Mouse (Mus musculus) E14TG2a.4 (cell line): ENCODE data around the gene Magi1.

Experiments
- CTCF ChIP-seq: conservative IDR thresholded peaks from 2 replicates; pipeline ENCODE4 v1.5.1; 2014; ENCODE audit warnings: low read length
- NANOG ChIP-seq: IDR thresholded peaks from 2 replicates; pipeline ENCODE4 v1.6.1; 2014; ENCODE audit warnings: borderline replicate concordance, low read length, mixed read lengths
- POU5F1 ChIP-seq: IDR thresholded peaks from 2 replicates; pipeline ENCODE4 v1.6.1; 2014; ENCODE audit warnings: low read length, borderline replicate concordance

DNA sequence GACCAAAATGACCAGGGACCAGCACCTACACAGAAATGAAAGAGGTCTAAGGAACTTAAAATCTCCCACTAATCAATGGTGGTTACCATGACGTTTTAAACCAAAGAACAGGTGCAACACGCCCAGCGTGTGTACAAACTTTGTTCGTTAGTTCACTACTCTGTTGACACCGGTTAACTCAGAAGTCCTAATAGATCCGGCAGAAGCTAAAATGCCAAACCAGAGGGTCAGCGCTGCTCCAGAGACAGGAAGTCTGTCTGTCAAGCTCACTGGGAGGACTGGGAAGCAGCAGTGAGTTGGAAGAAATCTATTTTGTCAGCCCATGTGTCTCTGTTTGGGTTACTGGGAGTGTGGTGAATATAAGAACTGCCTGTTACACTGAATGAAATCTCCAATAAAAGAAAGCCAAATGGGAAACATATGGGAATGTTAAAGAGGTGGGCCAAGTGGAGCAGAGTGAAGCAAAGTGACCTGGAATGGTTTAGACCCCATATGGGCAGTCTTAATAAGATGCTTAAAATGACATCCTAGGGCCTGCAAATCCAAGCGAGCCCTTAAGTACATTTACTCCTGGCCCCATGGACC lies 161.1 kb downstream of the Magi1 start:
- no peak for TF ChIP-seq CTCF
- no peak for TF ChIP-seq NANOG
- TF ChIP-seq POU5F1: no peak
